Mouse (Mus musculus) neural tube, embryonic 11.5 days (tissue): ENCODE data around the gene Hexim2. TPM values are rescaled to one million over a fixed set of nuclear protein-coding genes. Genes with fewer than 3 reads are reported as not detected.

Experiments used
- ATAC-seq: fragments of 200-750 bp; cut with Nextera tagmentation; 2 replicates; pipeline ENCODE4 v1.8.0; 2017; ENCODE audit warnings: moderate number of reproducible peaks, mild to moderate bottlenecking, moderate TSS enrichment, moderate library complexity; ENCODE audit not compliant: insufficient read depth, low FRiP score, low TSS enrichment
- DNase-seq: peaks from one replicate; pipeline ENCODE4 v3.0.0-alpha.2; 2015; ENCODE audit warnings: low spot score
- H3K27ac ChIP-seq: fragments of 300-500 bp; sonication (generic); 2 replicates; pipeline ENCODE4 v1.5.1; 2014; ENCODE audit warnings: low read depth, mild to moderate bottlenecking, low read length
- H3K27me3 ChIP-seq: fragments of 300-500 bp; sonication (generic); 2 replicates; pipeline ENCODE4 v1.6.1; 2014; ENCODE audit warnings: mild to moderate bottlenecking, low read length, mixed read lengths; ENCODE audit not compliant: control insufficient read depth, insufficient read depth
- H3K36me3 ChIP-seq: fragments of 300-500 bp; sonication (generic); 2 replicates; pipeline ENCODE4 v1.6.1; 2014; ENCODE audit warnings: mild to moderate bottlenecking, low read length, moderate library complexity, mixed read lengths; ENCODE audit not compliant: control insufficient read depth, insufficient read depth
- H3K4me1 ChIP-seq: fragments of 300-500 bp; sonication (generic); 2 replicates; pipeline ENCODE4 v1.6.1; 2014; ENCODE audit warnings: low read length, mixed read lengths; ENCODE audit not compliant: control insufficient read depth, insufficient read depth
- H3K4me2 ChIP-seq: fragments of 300-500 bp; sonication (generic); 2 replicates; pipeline ENCODE4 v1.6.1; 2014; ENCODE audit warnings: low read depth, mild to moderate bottlenecking, moderate library complexity
- H3K4me3 ChIP-seq: fragments of 300-500 bp; sonication (generic); 2 replicates; pipeline ENCODE4 v1.5.1; 2014; ENCODE audit warnings: low read depth, low read length
- H3K9ac ChIP-seq: fragments of 300-500 bp; sonication (generic); 2 replicates; pipeline ENCODE4 v1.6.1; 2014; ENCODE audit warnings: mild to moderate bottlenecking, low read length
- H3K9me3 ChIP-seq: fragments of 300-500 bp; sonication (generic); 2 replicates; pipeline ENCODE4 v1.6.1; 2016; ENCODE audit warnings: low read length; ENCODE audit not compliant: control insufficient read depth
- WGBS: fragments of 180-500 bp; shearing (Covaris S2); extraction: QIAGEN DNeasy Blood & Tissue Kit; methylation state at CpG from one replicate; pipeline ENCODE4 v1.1.7; 2014; 5-methylcytosine and 5-hydroxymethylcytosine counted together
- polyA plus RNA-seq: library from polyadenylated mRNA; unstranded; fragments of >200 nt; fragmentation: Nextera tagmentation; extraction: Ambion mirVana; gene quantifications from 2 replicates; pipeline ENCODE4 v1.2.1, GENCODE M21; 2014

Hexim2 gene
- polyA plus RNA-seq, 1 experiment from 2014 or later = 5.8 TPM

DNA sequence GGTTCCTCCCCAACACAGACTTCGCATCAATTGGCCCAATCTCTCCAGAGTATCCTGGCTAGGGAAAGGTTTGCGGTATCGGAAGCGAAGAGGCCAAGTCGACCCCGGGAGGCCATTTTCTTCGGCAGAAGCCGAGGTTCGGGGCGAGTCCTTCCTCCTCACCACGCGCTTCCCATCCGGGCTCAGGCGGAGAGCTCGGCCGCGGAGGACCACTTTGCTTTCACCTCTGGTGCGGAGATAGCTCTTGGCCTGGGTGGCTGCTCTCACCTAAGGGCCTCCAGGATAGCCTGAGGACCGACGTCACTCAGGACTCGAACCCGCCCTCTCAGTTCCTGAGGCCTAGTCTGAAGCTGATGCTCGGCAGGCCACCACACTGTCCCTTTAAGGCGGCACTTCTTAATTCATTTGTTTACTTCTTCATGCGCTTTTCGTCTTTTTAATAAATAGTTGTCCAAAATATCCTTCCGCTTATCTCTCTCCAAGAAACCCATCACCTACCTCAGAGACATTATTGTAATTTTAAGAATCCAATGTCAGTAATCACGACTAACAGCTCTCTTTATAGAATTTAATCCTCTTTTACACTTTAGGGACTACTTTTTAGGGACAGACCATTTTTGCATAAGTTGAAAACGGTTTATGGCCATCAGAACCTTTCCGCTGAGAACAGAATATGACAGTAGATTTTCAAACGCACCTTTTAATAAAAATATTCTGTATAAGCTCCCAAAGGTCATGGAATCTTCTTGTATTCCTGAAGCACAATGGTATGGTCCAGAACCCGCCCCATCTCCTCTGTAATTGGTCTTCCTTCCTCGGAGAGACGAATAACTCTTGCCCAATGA lies 16.8 kb upstream of the Hexim2 start:
- Histone ChIP-seq H3K27ac (no peak overlapping the region), H3K4me1 (peaks cover 12% of the 10 kb centered on the region), H3K27me3 (peaks cover 26% of the 10 kb centered on the region), H3K9ac (peak overlapping the region; percentile 56), H3K4me2 (peak overlapping the region; percentile 48), H3K36me3 (no peaks in the 10 kb centered on the region), H3K4me3 (peak overlapping the region; percentile 42), H3K9me3 (no peaks in the 10 kb centered on the region)
- 1% methylated on average over 34 of the region's 34 CpGs for WGBS
- DNase-seq (peak; percentile 84), ATAC-seq (peak; percentile 64)

DNA sequence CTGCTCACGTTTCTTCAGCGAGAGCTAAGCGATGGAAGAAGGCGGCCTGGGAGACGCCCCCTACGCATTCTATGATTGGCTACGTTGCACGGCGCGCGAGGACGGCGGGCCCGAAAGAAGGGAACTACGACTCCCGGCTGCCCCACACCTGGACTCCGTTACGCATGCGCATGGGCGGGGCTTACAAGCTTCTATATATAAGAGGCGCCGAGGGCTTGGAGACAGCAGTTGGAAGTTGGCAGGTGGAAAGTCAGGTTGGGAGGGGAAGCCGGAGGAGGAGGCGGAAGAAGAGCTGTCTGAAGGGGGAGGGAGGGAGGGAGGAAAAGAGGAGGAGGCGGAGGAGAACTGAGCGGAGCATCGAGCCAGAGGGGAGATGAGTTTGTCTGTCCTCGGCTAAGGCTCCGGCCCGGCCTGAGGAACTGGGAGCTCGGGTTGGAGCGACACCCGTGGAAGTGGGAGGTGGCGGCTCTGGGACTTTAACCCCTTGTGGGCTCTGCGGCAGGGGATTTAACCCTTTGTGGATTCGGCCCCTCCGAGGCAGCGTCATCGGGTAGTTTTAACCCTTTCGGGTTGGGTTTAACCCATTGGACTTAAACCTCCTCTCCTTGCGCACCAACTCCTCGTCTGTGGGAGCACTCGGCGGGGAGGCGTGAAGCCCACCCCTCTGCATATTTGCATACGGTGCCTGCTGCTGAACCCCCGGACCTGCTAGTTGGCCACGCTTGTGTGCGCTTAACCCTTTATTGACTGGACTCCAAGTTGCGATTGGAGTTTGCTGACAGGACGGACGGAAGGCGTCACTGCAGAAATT lies 16.0 kb upstream of the Hexim2 start, which contains the start of gene Hexim1:
Gene Hexim1, plus strand, starts transcription at position 224 of the 811 bp plus-strand sequence.
- H3K9ac ChIP-seq = peak within 1 kb of the TSS; percentile 65

DNA sequence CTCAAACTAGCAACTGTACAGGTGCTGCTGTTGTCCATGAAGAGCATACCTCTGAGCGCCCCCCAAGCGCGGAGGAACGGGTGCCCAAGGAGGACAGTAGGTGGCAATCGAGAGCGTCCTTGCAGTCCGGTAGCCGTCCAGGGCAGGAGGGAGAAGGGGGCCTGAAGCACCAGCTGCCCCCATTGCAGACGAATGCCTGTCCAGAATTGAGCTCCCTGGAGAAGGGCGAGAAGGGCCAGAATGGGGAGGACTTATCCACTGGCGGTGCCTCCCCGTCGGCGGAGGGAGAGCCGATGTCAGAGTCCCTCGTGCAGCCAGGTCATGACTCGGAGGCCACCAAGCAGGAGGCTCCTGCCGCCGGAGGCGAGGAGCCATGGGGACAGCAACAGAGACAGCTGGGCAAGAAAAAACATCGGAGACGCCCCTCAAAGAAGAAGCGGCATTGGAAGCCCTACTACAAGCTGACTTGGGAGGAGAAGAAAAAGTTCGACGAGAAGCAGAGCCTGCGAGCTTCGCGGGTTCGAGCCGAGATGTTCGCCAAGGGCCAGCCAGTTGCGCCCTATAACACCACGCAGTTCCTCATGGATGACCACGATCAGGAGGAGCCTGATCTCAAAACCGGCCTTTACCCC lies 15.2 kb upstream of the Hexim2 start:
- DNase-seq (peak; percentile 75), ATAC-seq (0 out of 2 replicates have a peak, but pooled peaks have one; percentile 21)
- Histone ChIP-seq H3K27me3 (peaks cover 13% of the 10 kb centered on the region), H3K9me3 (no peaks in the 10 kb centered on the region), H3K4me2 (peak overlapping the region; percentile 94), H3K9ac (peak overlapping the region; percentile 65), H3K27ac (no peak overlapping the region), H3K36me3 (no peaks in the 10 kb centered on the region), H3K4me1 (peaks cover 12% of the 10 kb centered on the region), H3K4me3 (peak overlapping the region; percentile 42)
- under 1% methylated on average over 35 of the region's 35 CpGs for WGBS

More for the DNA sequence above, 16.0 kb upstream of the Hexim2 start, which contains the start of gene Hexim1:
- peaks cover 12% of the 10 kb centered on the region for H3K4me1 ChIP-seq
- H3K27me3 ChIP-seq = peaks cover 20% of the 10 kb centered on the region
- peak within 1 kb of the TSS; percentile 94 for H3K4me2 ChIP-seq
- H3K27ac ChIP-seq = peak within 1 kb of the TSS; percentile 75
- peak within 1 kb of the TSS; percentile 42 for H3K4me3 ChIP-seq
- under 1% methylated on average over 50 of the region's 53 CpGs for WGBS
- ATAC-seq (peak; percentile 94), DNase-seq (peak; percentile 100)
- H3K9me3 ChIP-seq = no peaks in the 10 kb centered on the region
- no peaks in the 10 kb centered on the region for H3K36me3 ChIP-seq

DNA sequence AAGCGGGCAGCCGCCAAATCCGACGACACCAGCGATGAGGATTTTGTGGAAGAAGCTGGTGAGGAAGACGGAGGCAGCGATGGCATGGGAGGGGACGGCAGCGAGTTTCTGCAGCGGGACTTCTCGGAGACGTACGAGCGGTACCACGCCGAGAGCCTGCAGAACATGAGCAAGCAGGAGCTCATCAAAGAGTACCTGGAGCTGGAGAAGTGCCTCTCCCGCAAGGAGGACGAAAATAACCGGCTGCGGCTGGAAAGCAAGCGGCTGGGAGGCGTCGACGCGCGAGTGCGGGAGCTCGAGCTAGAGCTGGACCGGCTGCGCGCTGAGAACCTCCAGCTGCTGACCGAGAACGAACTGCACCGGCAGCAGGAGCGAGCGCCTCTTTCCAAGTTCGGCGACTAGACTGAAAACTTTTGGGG lies 14.6 kb upstream of the Hexim2 start:
- WGBS = under 1% methylated on average over 38 of the region's 38 CpGs
- H3K27me3 ChIP-seq = peaks cover 8% of the 10 kb centered on the region
- DNase-seq (peak; percentile 52), ATAC-seq (no peak)
- H3K9ac ChIP-seq = peak overlapping the region; percentile 65
- peak overlapping the region; percentile 94 for H3K4me2 ChIP-seq
- peak overlapping the region; percentile 42 for H3K4me3 ChIP-seq
- H3K27ac ChIP-seq = no peak overlapping the region
- H3K4me1 ChIP-seq = peaks cover 10% of the 10 kb centered on the region
- no peaks in the 10 kb centered on the region for H3K36me3 ChIP-seq
- H3K9me3 ChIP-seq = no peaks in the 10 kb centered on the region

GRCm38 (mm10) chr11:103118866-103119265 lies 13.4 kb upstream of the Hexim2 start:
- Histone ChIP-seq H3K4me1 (peaks cover 10% of the 10 kb centered on the region), H3K9ac (no peak overlapping the region), H3K27ac (no peak overlapping the region), H3K36me3 (no peaks in the 10 kb centered on the region), H3K4me2 (no peak overlapping the region; the same call in 1 of the 2 replicates), H3K4me3 (no peak overlapping the region), H3K9me3 (no peaks in the 10 kb centered on the region), H3K27me3 (peaks cover 1% of the 10 kb centered on the region; the same call in 1 of the 2 replicates)
- 89% methylated on average over 2 of the region's 2 CpGs for WGBS
- DNase-seq (no peak), ATAC-seq (no peak)

- Histone ChIP-seq H3K9ac (no peak overlapping the region), H3K27me3 (no peaks in the 10 kb centered on the region), H3K4me2 (no peak overlapping the region), H3K36me3 (no peaks in the 10 kb centered on the region), H3K9me3 (no peaks in the 10 kb centered on the region), H3K4me3 (no peak overlapping the region), H3K27ac (no peak overlapping the region), H3K4me1 (peaks cover 10% of the 10 kb centered on the region)
- DNase-seq (no peak), ATAC-seq (no peak)
- 63% methylated on average over 5 of the region's 5 CpGs for WGBS
These were observed 12.6 kb upstream of the Hexim2 start for GRCm38 (mm10) chr11:103119609-103120008.

DNA sequence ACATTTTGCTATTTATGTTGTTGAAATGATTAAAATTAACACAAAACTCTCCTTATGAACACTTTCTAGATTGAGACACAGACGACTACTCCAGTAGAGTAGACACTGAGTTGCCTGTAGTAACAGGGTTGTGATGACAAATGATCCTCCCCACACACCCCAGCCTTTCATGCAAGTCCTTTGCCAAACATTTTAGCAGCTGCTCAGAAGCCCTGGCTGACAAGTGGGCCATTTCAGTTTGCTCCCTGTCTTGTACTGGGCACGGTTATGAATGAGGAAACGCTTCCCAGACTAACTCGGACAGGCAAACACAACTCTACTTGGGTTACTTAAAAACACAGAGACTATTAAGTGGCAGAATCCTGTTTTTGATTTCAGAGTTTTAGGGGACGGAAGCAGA lies 11.9 kb upstream of the Hexim2 start:
- Histone ChIP-seq H3K9me3 (no peaks in the 10 kb centered on the region), H3K4me1 (peaks cover 10% of the 10 kb centered on the region), H3K36me3 (no peaks in the 10 kb centered on the region), H3K4me2 (no peak overlapping the region), H3K27me3 (no peaks in the 10 kb centered on the region), H3K27ac (no peak overlapping the region), H3K9ac (no peak overlapping the region), H3K4me3 (no peak overlapping the region)
- 84% methylated on average over 5 of the region's 5 CpGs for WGBS
- no peak for DNase-seq
- ATAC-seq = no peak
